Mouse (Mus musculus) brain, embryonic 18.5 days (tissue): Measurements from ENCODE around the gene Lcn2.
A peak's percentile ranks its signal among the peaks of the same experiment; 100 is the strongest.

Source experiments
- DNase-seq: peaks from one replicate; pipeline ENCODE4 v3.0.0-alpha.2; 2012; ENCODE audit warnings: low read depth, low spot score

Gene Lcn2

DNA sequence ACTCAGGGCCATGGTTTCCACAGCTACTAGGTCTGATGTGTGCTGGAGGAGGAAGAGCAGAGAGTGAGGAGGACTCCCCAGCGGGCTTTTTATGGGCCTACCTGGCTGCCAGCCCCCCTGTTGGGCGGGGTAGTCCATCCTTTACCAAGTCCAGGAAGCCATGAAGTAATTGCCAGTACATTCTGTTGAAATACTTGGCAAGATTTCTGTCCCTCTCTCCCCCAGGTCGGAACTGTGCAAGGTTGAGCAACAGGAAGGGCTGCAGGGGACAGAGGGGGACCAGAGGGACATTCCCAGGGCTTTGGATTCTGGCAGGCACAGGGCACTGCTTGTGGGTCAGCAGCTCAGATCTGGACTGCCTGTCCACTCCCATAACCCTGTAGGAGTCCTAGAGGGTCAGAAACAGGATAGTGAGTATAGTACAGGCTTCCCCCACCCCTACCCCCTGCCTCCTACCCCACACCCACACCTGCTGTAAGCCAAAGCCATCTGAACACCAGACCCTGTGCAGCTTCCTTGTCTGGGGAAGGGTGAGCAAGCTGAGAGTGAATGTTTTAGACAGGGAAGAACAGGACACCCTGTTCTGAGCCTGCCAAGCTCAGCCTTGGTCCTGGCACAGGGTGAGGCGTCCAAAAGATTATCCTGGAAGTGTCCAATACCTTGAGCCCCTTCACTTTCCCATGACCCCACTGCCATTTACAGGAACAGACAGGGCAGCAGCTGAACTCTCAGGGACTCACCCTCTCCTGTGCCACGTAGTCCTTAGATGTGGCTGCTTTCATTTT, at the start of gene Lcn2:
Gene Lcn2, minus strand, starts transcription at position 547 of the 785 bp plus-strand sequence.
- no peak for DNase-seq

DNA sequence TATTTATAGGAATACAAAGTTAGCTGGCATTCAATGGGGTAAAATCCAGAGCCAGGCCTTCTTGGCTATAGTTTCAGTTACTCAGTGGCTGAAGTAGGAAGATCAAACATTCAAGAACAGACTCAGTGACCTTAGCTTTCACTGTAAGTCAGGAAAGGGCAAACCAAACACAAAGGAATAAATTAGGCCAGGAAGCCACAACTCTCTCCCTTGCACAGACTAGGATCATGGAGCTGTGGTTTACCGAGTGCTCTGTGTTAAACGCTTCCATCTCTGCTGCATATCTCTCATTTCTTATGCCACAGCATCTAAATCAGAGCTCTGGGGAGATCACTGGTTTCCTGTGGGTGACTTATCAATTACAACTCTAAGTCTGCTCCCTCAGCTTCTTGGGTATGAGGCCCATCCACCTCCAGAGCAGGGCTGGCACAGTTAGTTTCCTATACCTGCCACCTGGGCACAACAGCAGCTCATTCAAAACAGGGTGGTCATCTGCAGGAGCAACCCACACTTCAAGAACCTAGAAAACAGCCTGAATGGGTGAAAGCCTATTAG, 49.6 kb upstream of the Lcn2 start:
- DNase-seq = no peak

DNA sequence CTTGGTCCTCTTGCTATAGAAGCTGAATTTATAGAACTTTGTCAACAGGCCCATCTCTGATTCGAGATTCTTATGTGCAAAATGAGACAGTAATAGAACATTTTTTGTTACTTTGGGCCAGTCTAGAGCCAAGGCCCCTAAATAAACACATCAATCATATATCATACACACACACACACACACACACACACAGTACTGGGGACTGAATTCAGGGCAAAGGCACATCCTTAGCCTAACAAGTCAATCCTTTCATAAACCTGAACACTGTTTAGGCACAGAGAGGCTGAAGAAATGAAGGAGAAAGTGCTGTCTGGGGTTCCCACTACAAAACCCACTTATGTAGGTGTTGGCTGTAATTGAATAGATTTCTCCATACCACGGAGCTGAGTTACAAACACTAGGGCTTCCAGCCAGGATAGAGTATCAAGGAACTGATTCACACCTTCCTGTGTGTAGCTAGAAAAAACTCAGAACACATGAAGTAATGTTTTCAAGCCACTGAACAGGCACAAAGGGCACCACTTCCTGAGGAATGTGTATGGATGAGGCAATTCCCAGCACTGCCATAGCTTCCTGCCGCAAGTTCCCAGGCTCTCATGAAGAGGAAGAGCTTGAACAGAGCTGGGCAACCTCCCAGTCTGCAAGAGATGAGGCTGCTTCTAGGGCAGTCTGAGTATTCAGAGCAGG, 48.8 kb upstream of the Lcn2 start:
- DNase-seq = no peak

DNA sequence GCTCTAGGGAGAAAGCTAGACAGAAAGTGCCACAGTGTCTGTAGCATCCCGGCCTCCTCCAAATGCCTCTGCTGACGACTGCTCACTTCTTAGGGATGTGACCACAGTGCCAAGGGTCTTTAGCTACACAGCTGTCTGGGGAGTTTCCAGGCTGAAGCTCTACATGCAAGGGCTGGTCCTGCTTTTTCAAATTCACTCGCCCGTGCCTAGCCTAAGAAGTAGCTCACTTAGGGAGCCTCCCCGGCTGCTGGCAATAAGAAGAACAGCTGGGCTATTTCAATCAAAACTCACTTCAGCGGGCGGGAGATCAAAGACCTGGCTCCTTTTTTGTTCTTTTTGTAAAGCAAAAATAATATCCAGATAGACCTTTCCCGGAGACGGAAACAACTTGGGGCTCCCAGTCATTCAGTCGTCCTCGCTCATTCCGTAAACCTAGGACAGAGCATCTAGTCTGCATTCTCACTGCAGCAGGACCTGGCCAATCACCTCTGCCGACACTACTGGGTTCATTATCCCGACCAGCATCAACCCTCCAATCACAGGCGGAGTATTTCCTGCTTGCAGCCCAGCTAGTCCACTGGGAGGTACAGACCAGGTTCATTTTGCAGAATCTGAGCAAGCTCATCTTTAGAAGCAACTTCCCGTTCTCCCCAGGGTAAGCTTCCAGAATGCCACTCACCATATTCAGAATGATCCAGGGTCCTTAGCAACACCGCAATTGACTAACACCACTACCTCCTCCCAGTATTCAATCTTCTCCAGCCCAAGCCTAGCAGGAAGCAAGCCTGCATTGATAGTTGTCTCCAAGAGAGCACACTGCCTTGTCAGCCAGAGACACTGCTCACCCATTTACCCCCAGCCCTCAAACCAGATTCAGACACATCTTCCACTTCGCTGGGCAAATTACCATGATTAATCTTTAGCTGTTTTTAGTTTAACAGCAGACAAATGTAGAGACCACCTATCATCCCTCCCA, 42.9 kb upstream of the Lcn2 start:
- DNase-seq = peak; percentile 87

DNA sequence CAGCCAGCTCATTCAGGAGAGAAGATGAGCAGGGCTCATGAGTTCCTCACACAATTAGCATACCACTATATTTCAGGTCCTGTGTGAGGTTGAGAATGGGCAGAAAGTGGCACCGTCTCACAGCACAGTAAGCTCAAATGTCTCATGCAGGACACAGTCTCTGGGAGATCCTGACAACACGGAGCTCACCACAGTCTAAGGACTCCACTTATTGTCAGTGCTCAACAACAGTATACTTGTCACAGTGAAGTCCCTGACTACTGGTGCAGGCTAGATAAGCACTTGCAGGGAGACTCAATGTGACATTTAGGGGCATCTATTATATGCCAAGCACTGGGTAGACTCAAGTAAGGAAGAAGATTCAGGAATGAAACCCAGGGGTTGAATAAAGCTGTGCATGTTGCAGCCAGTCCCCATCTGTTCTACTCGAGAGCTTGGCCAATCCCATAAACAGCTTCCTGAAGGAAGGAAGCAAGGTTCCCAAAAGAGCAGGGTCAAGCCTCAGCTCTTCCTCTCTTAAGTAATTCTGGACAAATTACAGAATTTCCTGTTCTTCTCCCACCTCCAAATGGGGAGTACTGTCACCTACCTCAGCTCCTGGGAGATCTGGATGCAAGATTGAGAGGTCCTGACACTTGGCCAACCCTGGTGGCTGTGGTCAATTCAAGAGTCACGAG, 41.3 kb upstream of the Lcn2 start:
- DNase-seq = no peak

GRCm38 (mm10) chr2:32428262-32428722, 40.2 kb upstream of the Lcn2 start:
- no peak for DNase-seq

GRCm38 (mm10) chr2:32427720-32428119, 39.7 kb upstream of the Lcn2 start:
- no peak for DNase-seq

DNA sequence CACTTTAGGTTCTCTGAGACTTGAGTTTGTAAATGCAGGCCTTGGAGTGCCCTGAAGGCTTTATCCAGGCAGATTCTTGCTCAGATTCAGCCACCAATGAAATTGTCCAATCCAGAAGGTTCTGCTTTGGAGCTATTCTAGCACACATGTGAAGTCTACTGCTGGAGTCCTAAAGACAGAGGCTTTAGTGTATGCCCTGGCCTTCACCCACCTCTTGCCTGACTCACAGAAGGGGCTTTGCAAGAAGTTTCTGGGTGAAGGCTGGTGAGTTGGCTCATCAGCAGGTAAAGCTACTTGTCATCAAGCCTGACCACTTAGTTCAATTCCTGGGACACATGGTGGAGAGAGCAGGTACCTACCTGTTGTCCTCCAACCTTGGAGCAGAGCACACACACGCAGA, 38.1 kb upstream of the Lcn2 start:
- DNase-seq = no peak

DNA sequence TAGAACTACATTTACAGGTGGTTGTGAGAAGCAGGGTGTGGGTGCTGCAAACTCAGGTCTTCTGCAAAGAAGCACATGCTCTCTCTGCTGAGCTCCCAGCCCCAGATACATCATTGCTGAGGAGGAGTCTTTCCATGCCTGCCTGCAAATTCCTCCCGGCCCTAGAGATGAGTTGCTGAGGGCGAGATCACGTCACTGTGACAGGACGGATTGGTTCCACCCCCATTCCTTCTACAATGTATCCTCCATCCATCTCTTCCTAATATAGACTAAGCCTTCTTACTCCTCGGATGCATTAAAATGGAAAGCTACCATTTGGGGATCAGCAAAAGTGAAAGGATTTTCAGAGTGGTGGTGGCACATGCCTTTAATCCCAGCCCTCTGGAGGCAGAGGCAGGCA, 37.5 kb upstream of the Lcn2 start:
- DNase-seq = no peak

- DNase-seq = no peak
Measured at GRCm38 (mm10) chr2:32424796-32425195, 36.7 kb upstream of the Lcn2 start.

DNA sequence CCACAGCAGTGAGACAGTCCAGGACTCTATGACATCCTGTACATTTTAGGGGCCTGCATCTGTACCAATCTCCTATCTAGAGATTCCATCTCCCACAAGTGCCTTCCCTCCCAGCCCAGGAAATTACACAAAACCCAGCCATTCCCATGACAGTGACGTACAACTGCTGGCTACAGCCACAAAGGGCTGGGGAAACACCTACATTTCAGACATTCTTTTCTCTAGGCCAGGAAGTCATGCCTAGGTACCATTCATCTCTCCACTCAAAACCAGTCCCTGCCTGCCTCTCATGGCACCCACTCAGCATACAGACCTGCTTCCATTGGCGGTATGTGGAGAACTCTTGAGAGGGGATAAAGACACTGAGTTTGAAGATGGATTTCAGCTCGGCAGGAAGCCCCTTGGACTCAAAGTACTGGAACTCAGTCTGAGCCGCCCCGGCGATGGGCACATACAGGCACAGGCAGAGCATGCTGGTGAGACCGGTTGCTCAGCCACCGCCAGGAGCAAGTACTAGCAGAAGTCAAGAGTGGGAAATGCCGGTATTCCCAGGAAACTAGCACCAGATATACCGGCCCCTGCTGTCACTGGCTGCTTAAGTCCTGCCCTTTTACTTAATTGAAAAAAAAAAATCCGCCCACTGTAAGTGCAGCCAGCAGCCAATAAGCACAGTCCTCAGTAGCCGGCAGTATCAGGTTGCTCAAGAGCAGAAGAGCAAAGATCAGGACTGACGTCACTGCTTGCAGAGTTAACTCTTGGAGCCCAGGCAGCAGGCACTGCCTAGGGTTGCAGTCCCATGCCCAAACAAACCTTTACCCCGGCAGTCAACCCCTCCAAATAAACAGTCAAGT, 35.7 kb upstream of the Lcn2 start:
- DNase-seq = no peak

GRCm38 (mm10) chr2:32421851-32422251, 33.8 kb upstream of the Lcn2 start:
- DNase-seq = no peak

DNA sequence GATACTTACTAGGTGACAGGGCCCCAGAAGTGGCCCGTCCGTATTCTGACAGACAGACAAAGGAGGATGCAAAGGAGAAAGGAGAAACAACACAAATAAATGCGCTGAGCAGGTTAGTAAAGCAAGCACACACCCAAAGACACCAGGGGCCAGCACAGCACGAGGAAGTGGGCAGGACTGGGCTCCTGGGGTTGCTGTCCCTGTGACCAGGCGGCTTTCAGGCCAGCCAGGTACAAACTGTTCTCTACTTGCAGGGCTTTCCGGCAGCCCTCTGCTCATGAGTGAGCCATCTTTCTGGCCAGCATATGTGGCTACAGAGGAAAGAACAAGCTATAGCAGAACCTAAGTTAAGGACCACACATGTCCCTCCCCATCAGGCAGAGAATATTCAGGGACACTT, 32.6 kb upstream of the Lcn2 start:
- DNase-seq = no peak

DNA sequence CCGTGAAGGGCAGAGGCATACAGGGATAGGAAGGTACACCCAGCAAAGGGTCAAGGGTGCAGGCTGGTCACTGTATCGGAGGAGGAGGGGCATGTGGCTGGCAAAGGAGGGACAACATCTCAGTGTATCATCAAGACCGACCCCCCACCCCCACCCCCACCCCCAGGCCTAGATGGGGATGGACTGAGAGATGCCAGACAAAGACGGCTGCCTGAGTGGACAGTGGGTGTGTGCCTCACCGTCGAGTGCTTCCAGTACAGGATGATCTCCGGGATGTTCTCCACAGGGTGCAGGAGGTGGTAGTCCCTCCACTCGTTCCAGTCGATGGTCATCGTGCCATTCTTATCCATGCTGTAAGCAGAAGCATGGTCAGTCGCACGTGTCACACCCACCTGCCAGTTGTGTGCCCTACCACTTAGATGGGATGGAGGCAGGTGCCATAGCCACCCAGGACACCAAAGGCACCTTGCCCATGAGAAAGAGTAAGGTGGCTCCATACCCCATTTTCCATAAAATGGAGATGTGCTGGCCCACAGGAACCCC, 32.1 kb upstream of the Lcn2 start:
- no peak for DNase-seq

- no peak for DNase-seq
Measured at GRCm38 (mm10) chr2:32419359-32419758, 31.3 kb upstream of the Lcn2 start.

DNA sequence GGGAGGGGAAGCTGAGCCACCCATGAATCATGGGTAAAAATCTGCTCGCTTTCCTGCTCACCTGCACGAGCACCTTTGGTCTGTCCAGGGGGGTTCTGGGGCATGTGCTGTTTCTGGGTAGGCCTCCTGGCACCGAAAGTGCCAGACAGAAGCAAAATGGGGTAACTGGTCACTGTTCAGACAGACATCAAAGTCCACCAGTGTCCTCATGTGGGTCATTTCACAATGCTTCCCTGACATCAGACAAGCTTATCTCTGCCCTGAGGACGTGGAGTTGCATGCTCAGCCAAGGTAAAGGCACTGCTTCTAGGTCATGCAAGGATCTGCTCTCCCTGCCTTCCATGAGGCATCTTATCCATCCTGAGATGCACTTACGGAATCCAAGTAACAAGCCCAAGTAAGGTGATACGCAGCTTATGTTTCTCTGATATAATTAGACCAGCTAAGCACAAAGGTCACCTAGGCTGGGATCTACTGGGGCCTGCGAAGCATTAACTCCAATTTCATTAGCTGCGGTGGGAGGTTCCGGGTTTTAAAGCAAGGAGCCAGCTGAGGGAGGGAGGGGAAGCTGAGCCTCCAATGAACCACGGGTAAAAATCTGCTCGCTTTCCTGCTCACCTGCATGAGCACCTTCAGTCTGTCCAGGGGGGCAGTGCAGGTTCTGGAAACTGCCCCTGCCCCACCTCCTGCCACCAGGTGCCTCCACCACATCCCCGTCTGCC, 30.5 kb upstream of the Lcn2 start:
- DNase-seq = no peak

- DNase-seq = no peak
Measured at GRCm38 (mm10) chr2:32417486-32417885, 29.4 kb upstream of the Lcn2 start.

GRCm38 (mm10) chr2:32416556-32416955, 28.5 kb upstream of the Lcn2 start:
- DNase-seq = no peak

DNA sequence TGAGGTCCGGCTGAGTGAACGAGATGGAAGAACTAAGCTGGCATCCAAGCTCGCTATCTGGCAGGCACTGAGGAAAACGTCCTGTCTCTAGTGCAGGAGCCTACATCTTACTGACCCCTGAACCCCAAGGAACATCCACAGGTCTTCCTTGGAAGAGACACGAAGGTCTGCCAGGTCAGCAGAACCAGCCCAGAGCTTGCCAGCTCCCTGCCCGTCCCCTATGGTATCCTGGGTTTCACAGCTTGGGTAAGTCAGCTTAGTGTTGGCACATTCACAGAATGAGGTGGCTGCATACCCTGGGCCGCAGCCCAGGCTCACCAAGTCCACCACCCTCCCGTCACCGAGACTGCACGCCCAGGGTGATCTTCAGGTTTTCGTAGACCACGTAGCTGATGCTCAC, 27.7 kb upstream of the Lcn2 start:
- DNase-seq = no peak
